Mouse (Mus musculus) neural tube, embryonic 15.5 days (tissue): ENCODE results near the gene Rora. TPM values are rescaled to one million over a fixed set of nuclear protein-coding genes. Genes with fewer than 3 reads are reported as not detected.

Experiments used
- ATAC-seq: fragments of 200-750 bp; cut with Nextera tagmentation; 2 replicates; pipeline ENCODE4 v1.8.0; 2017; ENCODE audit warnings: mild to moderate bottlenecking, moderate TSS enrichment, moderate library complexity; ENCODE audit not compliant: low FRiP score
- H3K27ac ChIP-seq: fragments of 300-500 bp; sonication (generic); replicated peaks from 2 replicates; pipeline ENCODE4 v1.5.1; 2015; ENCODE audit warnings: mild to moderate bottlenecking, inconsistent platforms
- H3K27me3 ChIP-seq: fragments of 300-500 bp; sonication (generic); replicated peaks from 2 replicates; pipeline ENCODE4 v1.6.1; 2015; ENCODE audit warnings: inconsistent platforms
- H3K36me3 ChIP-seq: fragments of 300-500 bp; sonication (generic); 2 replicates; pipeline ENCODE4 v1.6.1; 2015; ENCODE audit warnings: inconsistent platforms
- H3K4me1 ChIP-seq: fragments of 300-500 bp; sonication (generic); 2 replicates; pipeline ENCODE4 v1.6.1; 2015; ENCODE audit warnings: inconsistent platforms
- H3K4me2 ChIP-seq: fragments of 300-500 bp; sonication (generic); 2 replicates; pipeline ENCODE4 v1.6.1; 2015; ENCODE audit warnings: inconsistent platforms, mild to moderate bottlenecking, moderate library complexity
- H3K4me3 ChIP-seq: fragments of 300-500 bp; sonication (generic); replicated peaks from 2 replicates; pipeline ENCODE4 v1.5.1; 2015; ENCODE audit warnings: mild to moderate bottlenecking, inconsistent platforms
- H3K9ac ChIP-seq: fragments of 300-500 bp; sonication (generic); replicated peaks from 2 replicates; pipeline ENCODE4 v1.6.1; 2015; ENCODE audit warnings: mild to moderate bottlenecking, inconsistent platforms
- H3K9me3 ChIP-seq: fragments of 300-500 bp; sonication (generic); replicated peaks from 2 replicates; pipeline ENCODE4 v1.6.1; 2016; ENCODE audit warnings: inconsistent platforms
- WGBS: fragments of 180-500 bp; shearing (Covaris S2); methylation state at CpG from one replicate; pipeline ENCODE4 v1.1.7; 2015; ENCODE audit warnings: mixed read lengths; 5-methylcytosine and 5-hydroxymethylcytosine counted together
- polyA plus RNA-seq: library from polyadenylated mRNA; unstranded; fragments of >200 nt; fragmentation: Nextera tagmentation; extraction: Ambion mirVana; gene quantifications from 2 replicates; pipeline ENCODE4 v1.2.1, GENCODE M21; 2015

Gene Rora
- polyA plus RNA-seq, 1 experiment from 2014 or later = 17.3 TPM

DNA sequence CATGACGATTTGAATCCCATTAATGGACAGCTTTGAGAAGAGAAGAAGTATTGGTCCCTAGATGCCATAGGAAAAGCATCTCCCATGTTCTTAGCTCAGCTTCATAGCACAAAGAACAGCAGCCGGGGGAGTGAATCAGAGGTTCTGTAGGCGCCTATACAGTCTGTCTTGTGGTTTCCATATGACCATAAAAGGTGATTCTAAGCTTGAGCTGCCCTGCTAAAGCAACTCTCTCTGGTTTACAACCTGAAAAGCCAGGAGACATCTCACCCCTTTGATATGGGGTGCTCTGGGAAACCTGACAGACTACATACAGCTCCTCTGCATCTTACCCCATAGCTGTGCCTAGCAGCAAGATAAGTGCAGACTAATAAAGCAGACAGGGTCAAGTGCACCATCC, 369.7 kb downstream of the Rora start:
- 81% methylated on average over 3 of the region's 3 CpGs for WGBS
- H3K36me3 ChIP-seq = no peaks in the 10 kb centered on the region
- no peak overlapping the region for H3K4me2 ChIP-seq
- H3K9ac ChIP-seq = no peak overlapping the region
- no peak overlapping the region for H3K27ac ChIP-seq
- no peaks in the 10 kb centered on the region for H3K9me3 ChIP-seq
- H3K27me3 ChIP-seq = no peaks in the 10 kb centered on the region
- no peak for ATAC-seq
- no peaks in the 10 kb centered on the region for H3K4me1 ChIP-seq
- H3K4me3 ChIP-seq = no peak overlapping the region

DNA sequence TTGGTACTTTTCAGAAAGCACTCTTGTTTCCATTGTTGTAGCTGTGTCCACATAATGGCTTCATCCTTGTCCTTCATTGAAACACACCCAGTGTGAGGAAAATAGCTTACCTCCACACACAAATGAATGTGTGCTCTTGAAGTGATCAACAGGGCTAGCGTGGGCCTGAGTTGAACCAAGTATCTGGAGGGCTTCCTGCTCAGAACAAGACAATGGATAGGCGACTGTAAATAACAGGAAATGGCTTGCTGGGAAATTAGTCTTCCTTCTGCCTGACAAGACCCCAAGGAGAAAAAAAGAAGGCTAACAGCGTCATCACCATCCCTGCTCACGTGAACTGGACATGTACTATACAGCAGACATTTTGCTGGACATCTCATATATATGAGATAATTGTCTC, 374.6 kb downstream of the Rora start:
- WGBS = 72% methylated on average over 4 of the region's 4 CpGs
- no peaks in the 10 kb centered on the region for H3K27me3 ChIP-seq
- H3K9ac ChIP-seq = no peak overlapping the region
- no peak overlapping the region for H3K27ac ChIP-seq
- no peak overlapping the region for H3K4me2 ChIP-seq
- H3K4me3 ChIP-seq = no peak overlapping the region
- no peaks in the 10 kb centered on the region for H3K4me1 ChIP-seq
- no peak for ATAC-seq
- no peaks in the 10 kb centered on the region for H3K9me3 ChIP-seq
- no peaks in the 10 kb centered on the region for H3K36me3 ChIP-seq

DNA sequence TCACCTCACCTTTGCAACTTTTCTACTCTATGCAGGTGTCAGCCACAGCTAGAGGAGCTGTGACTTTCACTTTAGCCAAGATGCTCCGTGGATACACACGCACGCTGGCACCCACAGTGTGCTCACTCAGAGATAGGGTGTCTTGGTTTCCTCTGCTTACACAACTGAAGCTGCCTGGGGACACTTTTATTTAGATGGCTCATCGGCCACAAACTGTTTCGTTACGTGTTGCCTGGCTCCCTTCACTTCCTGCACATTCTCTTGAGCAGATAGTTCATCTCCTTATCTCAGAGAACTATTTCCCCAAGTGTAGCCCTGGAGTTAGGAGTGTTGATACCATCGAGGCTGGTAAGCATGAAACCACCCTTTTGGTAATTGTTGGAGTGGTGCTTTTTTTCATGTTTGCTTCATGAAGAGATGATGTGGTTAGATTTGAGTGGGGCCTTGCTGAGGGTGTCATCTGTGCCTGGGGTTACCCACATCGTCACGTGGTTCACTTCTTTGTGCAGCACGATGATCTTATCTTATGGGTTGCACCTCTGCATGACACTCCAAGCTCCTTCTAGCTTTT, 380.8 kb downstream of the Rora start:
- Histone ChIP-seq H3K9me3 (no peaks in the 10 kb centered on the region), H3K4me1 (no peaks in the 10 kb centered on the region), H3K9ac (no peak overlapping the region), H3K27me3 (no peaks in the 10 kb centered on the region), H3K36me3 (no peaks in the 10 kb centered on the region), H3K4me2 (no peak overlapping the region), H3K27ac (no peak overlapping the region), H3K4me3 (no peak overlapping the region)
- ATAC-seq = no peak
- 89% methylated on average over 10 of the region's 10 CpGs for WGBS

DNA sequence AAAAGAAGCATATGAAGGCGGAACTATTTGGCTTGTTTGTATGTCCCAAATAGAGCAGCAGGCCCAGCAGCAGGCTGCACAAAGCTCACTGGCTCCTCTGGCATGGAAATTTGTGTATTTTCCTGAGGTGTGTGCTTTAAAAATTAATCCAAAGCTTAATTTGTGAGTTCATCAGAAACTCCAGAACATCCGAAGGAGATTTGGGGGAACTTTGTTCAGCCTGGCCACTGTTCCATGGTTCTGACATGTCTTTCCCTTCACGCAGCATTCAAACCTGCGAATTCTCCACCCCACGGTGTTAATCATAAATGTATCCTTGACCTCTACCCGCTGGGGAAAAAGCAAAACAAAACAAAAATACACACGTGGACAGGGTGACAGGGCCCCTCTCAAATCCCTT, 381.9 kb downstream of the Rora start:
- H3K9ac ChIP-seq = no peak overlapping the region
- no peaks in the 10 kb centered on the region for H3K4me1 ChIP-seq
- no peaks in the 10 kb centered on the region for H3K27me3 ChIP-seq
- WGBS = 87% methylated on average over 7 of the region's 7 CpGs
- no peak overlapping the region for H3K4me2 ChIP-seq
- no peaks in the 10 kb centered on the region for H3K9me3 ChIP-seq
- no peak for ATAC-seq
- no peak overlapping the region for H3K27ac ChIP-seq
- no peak overlapping the region for H3K4me3 ChIP-seq
- H3K36me3 ChIP-seq = no peaks in the 10 kb centered on the region

DNA sequence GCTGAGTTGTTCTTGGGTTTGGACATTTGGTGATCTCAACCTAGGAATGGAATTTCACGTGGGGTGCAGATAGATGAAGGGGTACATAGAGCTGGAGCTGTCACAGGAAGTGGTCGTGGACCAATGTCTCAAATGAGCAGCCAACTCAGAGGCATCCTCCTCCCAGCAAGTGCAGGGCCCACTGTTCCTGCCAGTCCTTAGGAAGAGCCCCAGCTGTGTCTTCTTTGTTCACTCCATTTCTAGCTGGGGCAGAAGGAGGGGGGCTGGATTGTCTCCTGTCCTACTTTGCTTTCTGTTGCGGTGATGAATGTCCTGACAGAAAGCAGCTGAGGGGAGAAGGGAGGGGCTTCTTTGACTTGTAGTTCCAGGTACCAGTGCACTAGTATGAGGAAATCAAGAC, 382.7 kb downstream of the Rora start:
- no peaks in the 10 kb centered on the region for H3K9me3 ChIP-seq
- H3K27ac ChIP-seq = no peak overlapping the region
- H3K27me3 ChIP-seq = no peaks in the 10 kb centered on the region
- no peak for ATAC-seq
- no peak overlapping the region for H3K4me3 ChIP-seq
- 45% methylated on average over 3 of the region's 3 CpGs for WGBS
- no peak overlapping the region for H3K9ac ChIP-seq
- H3K4me2 ChIP-seq = no peak overlapping the region
- H3K4me1 ChIP-seq = no peaks in the 10 kb centered on the region
- no peaks in the 10 kb centered on the region for H3K36me3 ChIP-seq

DNA sequence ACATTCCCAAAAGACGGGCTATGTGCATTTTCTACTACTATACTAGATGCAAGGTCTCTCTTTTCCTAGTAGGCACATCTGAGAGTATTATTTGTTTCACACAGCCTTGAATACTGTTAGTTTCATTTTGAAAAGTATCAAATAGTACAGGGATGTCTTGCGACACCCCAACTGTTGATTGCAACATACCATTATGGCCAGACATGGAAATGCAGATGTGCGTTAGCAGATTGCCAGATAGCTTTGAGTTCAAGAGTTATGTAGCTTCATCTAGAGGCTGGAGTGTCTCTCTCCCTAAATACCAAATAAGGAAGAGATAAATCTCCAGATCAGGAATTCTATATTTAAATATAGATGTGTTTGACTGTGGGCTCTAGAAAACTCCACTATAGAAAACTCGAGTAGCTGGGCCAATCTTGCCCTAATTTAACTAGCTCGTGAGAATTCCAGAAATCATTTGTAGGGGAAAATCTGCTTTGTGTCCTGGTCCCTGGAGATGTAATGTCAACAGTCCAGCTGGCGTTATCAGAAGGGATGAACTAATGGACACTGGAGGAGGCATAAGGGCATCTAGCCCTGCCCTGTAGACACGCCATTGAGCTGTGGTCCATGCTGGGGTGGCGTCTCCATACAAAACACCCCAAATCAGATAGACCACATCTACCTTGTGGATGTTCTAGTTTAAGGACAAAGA, 390.5 kb downstream of the Rora start:
- no peak overlapping the region for H3K27ac ChIP-seq
- no peaks in the 10 kb centered on the region for H3K36me3 ChIP-seq
- H3K4me3 ChIP-seq = no peak overlapping the region
- 95% methylated on average over 8 of the region's 8 CpGs for WGBS
- no peak overlapping the region for H3K4me2 ChIP-seq
- no peak overlapping the region for H3K9ac ChIP-seq
- no peaks in the 10 kb centered on the region for H3K27me3 ChIP-seq
- no peaks in the 10 kb centered on the region for H3K4me1 ChIP-seq
- no peaks in the 10 kb centered on the region for H3K9me3 ChIP-seq
- ATAC-seq = no peak

DNA sequence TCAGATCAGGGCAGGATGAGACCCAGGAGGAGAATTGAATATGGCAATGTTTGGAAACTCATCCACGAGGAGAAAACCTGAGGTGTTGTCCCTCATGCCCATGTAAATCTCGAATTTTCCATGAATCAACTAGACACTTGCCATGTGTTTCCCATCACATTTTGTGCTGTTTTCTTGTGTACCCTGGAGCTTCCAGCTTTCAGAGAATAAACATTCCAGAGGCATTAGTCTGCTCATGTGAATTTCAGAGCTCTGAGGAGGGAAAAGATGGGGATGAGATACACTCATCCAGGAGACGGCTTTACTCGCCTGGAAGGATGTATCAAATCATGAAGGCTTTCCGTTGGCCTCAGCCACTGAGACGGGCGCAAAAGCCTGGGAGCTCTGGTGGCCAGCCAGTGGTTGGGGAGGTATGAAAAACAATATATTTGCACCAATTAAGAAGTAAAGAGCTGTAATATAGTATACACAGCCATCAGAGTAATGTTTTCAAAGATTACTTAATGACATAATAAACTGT, 391.1 kb downstream of the Rora start:
- H3K36me3 ChIP-seq = no peaks in the 10 kb centered on the region
- no peaks in the 10 kb centered on the region for H3K9me3 ChIP-seq
- H3K27ac ChIP-seq = no peak overlapping the region
- H3K4me2 ChIP-seq = no peak overlapping the region
- 93% methylated on average over 7 of the region's 7 CpGs for WGBS
- H3K9ac ChIP-seq = no peak overlapping the region
- no peak overlapping the region for H3K4me3 ChIP-seq
- no peak for ATAC-seq
- no peaks in the 10 kb centered on the region for H3K27me3 ChIP-seq
- no peaks in the 10 kb centered on the region for H3K4me1 ChIP-seq

DNA sequence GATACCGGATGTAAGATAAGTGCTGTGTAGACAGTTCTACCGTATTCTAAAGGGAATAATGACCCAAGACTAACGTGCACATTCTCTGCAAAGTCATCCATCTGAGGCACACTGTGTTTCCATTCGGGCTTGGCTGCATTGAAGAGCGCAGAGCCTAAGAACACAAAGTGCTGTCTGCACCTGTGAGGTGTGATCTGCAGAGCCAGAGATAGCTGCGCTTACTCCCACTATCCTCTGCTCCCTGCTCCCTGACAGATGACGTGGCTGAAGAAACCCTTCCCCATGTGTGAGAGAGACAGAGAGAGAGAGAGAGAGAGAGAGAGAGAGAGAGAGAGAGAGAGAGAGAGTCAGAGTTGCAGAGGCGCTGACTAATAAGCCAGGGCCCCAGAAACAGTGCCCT, 392.3 kb downstream of the Rora start:
- 75% methylated on average over 8 of the region's 8 CpGs for WGBS
- Histone ChIP-seq H3K4me2 (no peak overlapping the region), H3K27ac (no peak overlapping the region), H3K27me3 (no peaks in the 10 kb centered on the region), H3K4me1 (no peaks in the 10 kb centered on the region), H3K4me3 (no peak overlapping the region), H3K36me3 (no peaks in the 10 kb centered on the region), H3K9ac (no peak overlapping the region), H3K9me3 (no peaks in the 10 kb centered on the region)
- ATAC-seq = no peak

DNA sequence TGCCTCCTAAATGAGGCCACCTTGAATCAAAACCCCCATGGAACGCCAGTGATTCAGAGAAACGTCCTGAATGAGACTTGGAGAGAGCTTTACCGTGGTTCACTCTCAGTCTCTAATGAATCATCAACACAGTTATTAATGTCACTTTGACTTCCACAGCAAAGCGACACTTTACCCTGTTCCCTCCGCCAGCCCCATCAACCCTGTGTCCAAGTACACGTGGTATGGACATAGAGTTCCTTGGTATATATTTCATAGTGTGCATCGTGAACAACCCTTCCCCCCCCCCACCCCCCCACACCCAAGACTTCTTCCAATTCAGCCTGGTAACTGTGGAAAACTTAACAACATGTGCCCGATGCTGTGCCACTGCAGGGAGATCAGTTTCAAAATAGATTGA, 397.3 kb downstream of the Rora start:
- Histone ChIP-seq H3K36me3 (no peaks in the 10 kb centered on the region), H3K9me3 (no peaks in the 10 kb centered on the region), H3K27me3 (no peaks in the 10 kb centered on the region), H3K9ac (no peak overlapping the region), H3K4me3 (no peak overlapping the region), H3K4me2 (no peak overlapping the region), H3K4me1 (no peaks in the 10 kb centered on the region), H3K27ac (no peak overlapping the region)
- no peak for ATAC-seq
- 71% methylated on average over 8 of the region's 8 CpGs for WGBS

DNA sequence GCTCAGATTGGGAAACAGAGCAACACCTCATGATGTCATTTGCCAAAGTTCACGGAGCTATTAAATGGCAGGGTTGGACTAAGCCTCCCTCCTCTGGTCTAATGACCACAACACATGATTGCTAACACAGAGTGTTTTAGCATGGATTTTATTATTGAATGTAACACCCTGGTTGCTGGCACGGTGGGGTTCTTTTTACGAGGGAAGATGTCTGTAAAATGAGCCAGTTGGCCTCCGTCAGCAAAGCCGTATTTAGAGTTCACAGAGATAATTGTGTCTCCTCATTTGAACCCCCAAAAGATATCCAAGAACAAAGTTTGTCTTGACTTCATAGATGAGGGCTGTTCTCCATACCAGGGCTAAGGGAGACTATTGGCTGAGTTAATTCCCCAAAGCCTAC, 398.3 kb downstream of the Rora start:
- no peak overlapping the region for H3K4me2 ChIP-seq

DNA sequence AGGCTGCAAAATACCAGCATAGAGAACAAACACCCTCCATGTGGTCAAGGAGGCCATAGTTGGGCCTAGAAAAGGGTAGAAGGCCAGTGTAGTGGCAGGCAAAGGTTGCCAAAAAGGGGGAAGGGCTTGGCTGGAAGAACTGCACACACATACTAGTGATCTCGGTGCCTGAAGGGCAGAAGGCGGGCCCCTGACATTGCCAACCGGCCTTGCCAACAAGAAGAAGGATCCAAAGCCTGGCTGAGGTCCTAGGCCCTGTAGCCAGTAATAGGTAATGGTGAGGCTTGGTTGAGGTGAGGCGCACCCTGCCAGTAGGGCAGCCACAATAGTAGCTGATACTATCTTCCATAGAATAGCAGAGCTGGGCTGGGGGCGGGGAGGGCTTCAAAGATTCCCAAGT, 401.7 kb downstream of the Rora start:
- WGBS = 94% methylated on average over 5 of the region's 5 CpGs
- Histone ChIP-seq H3K27me3 (no peaks in the 10 kb centered on the region), H3K27ac (no peak overlapping the region), H3K4me3 (no peak overlapping the region), H3K36me3 (no peaks in the 10 kb centered on the region), H3K4me1 (peaks cover 4% of the 10 kb centered on the region; the same call in 1 of the 2 replicates), H3K9ac (no peak overlapping the region), H3K9me3 (no peaks in the 10 kb centered on the region), H3K4me2 (no peak overlapping the region)
- ATAC-seq = no peak

More for the DNA sequence above, 398.3 kb downstream of the Rora start:
- no peaks in the 10 kb centered on the region for H3K9me3 ChIP-seq
- H3K36me3 ChIP-seq = no peaks in the 10 kb centered on the region
- H3K9ac ChIP-seq = no peak overlapping the region
- H3K4me3 ChIP-seq = no peak overlapping the region
- H3K27ac ChIP-seq = no peak overlapping the region
- no peaks in the 10 kb centered on the region for H3K27me3 ChIP-seq
- 72% methylated on average over 5 of the region's 5 CpGs for WGBS
- no peak for ATAC-seq
- H3K4me1 ChIP-seq = no peaks in the 10 kb centered on the region

DNA sequence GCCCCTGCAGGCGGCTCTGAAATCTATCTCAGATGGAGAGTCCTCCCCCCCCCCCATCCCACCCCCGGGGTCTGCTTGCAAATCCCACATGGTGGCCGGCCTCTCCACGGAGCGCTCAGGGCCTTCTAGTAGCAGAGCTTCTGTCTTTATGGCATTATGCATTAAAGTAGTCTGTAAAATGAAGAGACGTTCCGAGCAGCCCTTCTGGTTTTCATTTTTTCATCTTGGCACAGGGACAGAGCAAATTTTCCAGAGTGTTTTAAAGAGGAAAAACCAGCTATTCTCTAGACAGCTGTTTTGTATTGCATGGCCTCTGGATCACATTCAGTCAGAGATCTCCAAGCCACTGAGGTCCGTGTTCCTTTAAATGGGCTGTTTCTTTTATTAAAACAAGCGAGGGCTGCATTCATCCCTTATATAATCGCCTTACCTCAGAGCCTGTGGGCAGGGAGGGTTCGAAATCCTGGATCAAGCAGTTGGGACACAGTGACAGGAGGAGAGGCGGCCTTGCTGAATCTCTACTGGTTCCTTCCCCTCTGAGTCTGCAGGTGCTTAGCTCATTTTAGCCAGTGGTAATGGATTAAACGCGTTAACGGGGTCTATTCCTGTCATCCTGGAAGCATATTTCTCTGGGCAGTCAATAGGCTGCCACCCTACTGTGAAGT, 417.7 kb downstream of the Rora start:
- no peak overlapping the region for H3K4me3 ChIP-seq
- no peaks in the 10 kb centered on the region for H3K36me3 ChIP-seq
- H3K9me3 ChIP-seq = no peaks in the 10 kb centered on the region
- H3K27ac ChIP-seq = no peak overlapping the region; the same call in 1 of the 2 replicates
- H3K4me1 ChIP-seq = peaks cover 13% of the 10 kb centered on the region
- H3K9ac ChIP-seq = no peak overlapping the region
- H3K4me2 ChIP-seq = no peak overlapping the region
- no peaks in the 10 kb centered on the region for H3K27me3 ChIP-seq
- 51% methylated on average over 15 of the region's 15 CpGs for WGBS
- no peak for ATAC-seq
